Comparison of ENCODE assay signal across 8 mouse cellular contexts in genomic region chr16:4542236-4542774, GRCm38 (mm10). TPM values are rescaled to one million over a fixed set of nuclear protein-coding genes. Genes with fewer than 3 reads are reported as not detected.
A peak's percentile ranks its signal among the peaks of the same experiment; 100 is the strongest.
DNase-seq lines count a peak whose midpoint lies in the region; ATAC-seq and TF ChIP-seq lines count a peak whose summit lies in the region.

No protein-coding gene starts in this region.

- H3K4me2 ChIP-seq in neural tube, embryonic 11.5 days (ENCODE audit: low read depth) = 0 out of 2 replicates have a peak overlapping the region, but pooled peaks have one; percentile 12
- peak overlapping the region; percentile 40 for H3K4me2 ChIP-seq in forebrain, embryonic 15.5 days (replicated peaks)
- H3K4me2 ChIP-seq in limb, embryonic 14.5 days (replicated peaks; ENCODE audit: low read depth, low read length, severe bottlenecking) = peak overlapping the region; percentile 56
- peak overlapping the region; percentile 36 for H3K4me2 ChIP-seq in stomach, embryonic 15.5 days

- no peaks in the 10 kb centered on the region for H3K4me1 ChIP-seq in neural tube, embryonic 11.5 days (ENCODE audit: control insufficient read depth, insufficient read depth, low read length)
- H3K4me1 ChIP-seq in forebrain, embryonic 15.5 days = peaks cover 33% of the 10 kb centered on the region
- H3K4me1 ChIP-seq in limb, embryonic 14.5 days (ENCODE audit: control insufficient read depth, insufficient read depth, low read length) = peaks cover 3% of the 10 kb centered on the region; the same call in 1 of the 2 replicates
- no peaks in the 10 kb centered on the region for H3K4me1 ChIP-seq in stomach, embryonic 15.5 days

- TF ChIP-seq POLR2A in limb, embryonic 14.5 days (IDR thresholded peaks at IDR 0.05; ENCODE audit: borderline replicate concordance, extremely low read depth, insufficient read depth, insufficient read length) = no peak

- no peaks in the 10 kb centered on the region for H3K27me3 ChIP-seq in neural tube, embryonic 11.5 days (ENCODE audit: control insufficient read depth, insufficient read depth, low read length)
- H3K27me3 ChIP-seq in forebrain, embryonic 15.5 days = no peaks in the 10 kb centered on the region
- no peaks in the 10 kb centered on the region for H3K27me3 ChIP-seq in limb, embryonic 14.5 days (ENCODE audit: control insufficient read depth, insufficient read depth, low read length)
- H3K27me3 ChIP-seq in stomach, embryonic 15.5 days (replicated peaks) = no peaks in the 10 kb centered on the region

- ATAC-seq in neural tube, embryonic 11.5 days (ENCODE audit: insufficient read depth, low FRiP score, low TSS enrichment) = peak; percentile 14; the same call in 1 of the 2 replicates
- ATAC-seq in forebrain, embryonic 15.5 days (replicated peaks) = peak; percentile 38
- no peak for ATAC-seq in limb, embryonic 14.5 days (ENCODE audit: low FRiP score, low read depth)
- no peak for ATAC-seq in stomach, embryonic 15.5 days (ENCODE audit: insufficient read depth, low FRiP score, low read depth)

- H3K27ac ChIP-seq in neural tube, embryonic 11.5 days (ENCODE audit: low read depth, low read length) = no peak overlapping the region
- peak overlapping the region; percentile 65 for H3K27ac ChIP-seq in forebrain, embryonic 15.5 days (replicated peaks)
- H3K27ac ChIP-seq in limb, embryonic 14.5 days (replicated peaks; ENCODE audit: low read depth, low read length) = no peak overlapping the region
- peak overlapping the region; percentile 6; the same call in 1 of the 2 replicates for H3K27ac ChIP-seq in stomach, embryonic 15.5 days

- peaks cover 2% of the 10 kb centered on the region; the same call in 1 of the 2 replicates for H3K36me3 ChIP-seq in neural tube, embryonic 11.5 days (ENCODE audit: control insufficient read depth, insufficient read depth, low read length)
- peaks cover 17% of the 10 kb centered on the region for H3K36me3 ChIP-seq in forebrain, embryonic 15.5 days
- peaks cover 21% of the 10 kb centered on the region for H3K36me3 ChIP-seq in limb, embryonic 14.5 days (ENCODE audit: control insufficient read depth, insufficient read depth, low read length)
- peaks cover 12% of the 10 kb centered on the region; the same call in 1 of the 2 replicates for H3K36me3 ChIP-seq in stomach, embryonic 15.5 days

- no peaks in the 10 kb centered on the region for H3K9me3 ChIP-seq in neural tube, embryonic 11.5 days (ENCODE audit: control insufficient read depth, low read length)
- H3K9me3 ChIP-seq in forebrain, embryonic 15.5 days = no peaks in the 10 kb centered on the region
- H3K9me3 ChIP-seq in limb, embryonic 14.5 days (ENCODE audit: control insufficient read depth, low read length) = no peaks in the 10 kb centered on the region
- no peaks in the 10 kb centered on the region for H3K9me3 ChIP-seq in stomach, embryonic 15.5 days

- peak overlapping the region; percentile 37; the same call in 1 of the 2 replicates for H3K4me3 ChIP-seq in neural tube, embryonic 11.5 days (ENCODE audit: low read depth, low read length)
- peak overlapping the region; percentile 47 for H3K4me3 ChIP-seq in forebrain, embryonic 15.5 days
- H3K4me3 ChIP-seq in limb, embryonic 14.5 days (replicated peaks; ENCODE audit: low read length) = peak overlapping the region; percentile 50
- H3K4me3 ChIP-seq in stomach, embryonic 15.5 days (replicated peaks) = peak overlapping the region; percentile 48; the same call in 1 of the 2 replicates

- no peak for DNase-seq in neural tube, embryonic 11.5 days (ENCODE audit: low spot score)
- no peak for DNase-seq in neural tube, embryonic 10.5 days (ENCODE audit: extremely low spot score, low spot score)
- no peak for DNase-seq in limb, embryonic 14.5 days (ENCODE audit: low spot score)
- DNase-seq in left cerebral cortex, adult 11 months (ENCODE audit: low spot score) = no peak
- no peak for DNase-seq in adrenal gland, adult 2 months
- no peak for DNase-seq in layer of hippocampus, postnatal 36 days

- WGBS in neural tube, embryonic 11.5 days = 50% methylated on average over 7 of the region's 7 CpGs
- 50% methylated on average over 7 of the region's 7 CpGs for WGBS in forebrain, embryonic 15.5 days
- WGBS in limb, embryonic 14.5 days = 43% methylated on average over 7 of the region's 7 CpGs
- 39% methylated on average over 7 of the region's 7 CpGs for WGBS in stomach, embryonic 15.5 days

- H3K9ac ChIP-seq in neural tube, embryonic 11.5 days (ENCODE audit: low read length) = no peak overlapping the region
- H3K9ac ChIP-seq in forebrain, embryonic 15.5 days (replicated peaks) = peak overlapping the region; percentile 34; the same call in 1 of the 2 replicates
- peak overlapping the region; percentile 36; the same call in 1 of the 2 replicates for H3K9ac ChIP-seq in limb, embryonic 14.5 days (ENCODE audit: low read depth, low read length, severe bottlenecking)
- H3K9ac ChIP-seq in stomach, embryonic 15.5 days = no peak overlapping the region

RNA-seq across cellular contexts. Expression of gene Srl, which starts 0.7 kb away (rescaled TPM):
- 31.1 and 35.7 TPM in 2 replicates for polyA plus RNA-seq in neural tube, embryonic 11.5 days (2014; fragmentation: Nextera tagmentation; extraction: Ambion mirVana)
- 40.1 and 40.2 TPM in 2 replicates for polyA plus RNA-seq in forebrain, embryonic 15.5 days (2015; fragmentation: Nextera tagmentation; extraction: Ambion mirVana)
- 40.7 and 44.2 TPM in 2 replicates for polyA plus RNA-seq in limb, embryonic 14.5 days (2012; rRNA removed)
- polyA plus RNA-seq in limb, embryonic 14.5 days (2014; fragmentation: Nextera tagmentation; extraction: Ambion mirVana) = 47.3 and 53.7 TPM in 2 replicates
- polyA plus RNA-seq in stomach, embryonic 15.5 days (2015; fragmentation: Nextera tagmentation; extraction: Ambion mirVana) = 9.3 and 13.7 TPM in 2 replicates
- 10 to 100 TPM in 1 of 2 experiments, 1 to 10 TPM in 1; 6.8 to 13.2 TPM for total RNA-seq in adrenal gland, adult 2 months (2021)
- polyA plus RNA-seq in adrenal gland, adult 2 months (2012; rRNA removed) = 0.35 and 0.57 TPM in 2 replicates
- total RNA-seq in layer of hippocampus, postnatal 36 days (2021) = 10 to 100 TPM; 13.6 to 14.1 TPM

RNA-seq across cellular contexts. Expression of gene Tfap4, which starts 17.3 kb away (rescaled TPM):
- 16.1 and 17.8 TPM in 2 replicates for polyA plus RNA-seq in neural tube, embryonic 11.5 days (2014; fragmentation: Nextera tagmentation; extraction: Ambion mirVana)
- polyA plus RNA-seq in forebrain, embryonic 15.5 days (2015; fragmentation: Nextera tagmentation; extraction: Ambion mirVana) = 14.3 and 15.2 TPM in 2 replicates
- polyA plus RNA-seq in limb, embryonic 14.5 days (2012; rRNA removed) = 29.9 and 31.5 TPM in 2 replicates
- polyA plus RNA-seq in limb, embryonic 14.5 days (2014; fragmentation: Nextera tagmentation; extraction: Ambion mirVana) = 19.6 and 22.8 TPM in 2 replicates
- polyA plus RNA-seq in stomach, embryonic 15.5 days (2015; fragmentation: Nextera tagmentation; extraction: Ambion mirVana) = 20.3 and 22.4 TPM in 2 replicates
- total RNA-seq in adrenal gland, adult 2 months (2021) = 1 to 10 TPM; 3.8 to 6.7 TPM
- 3.6 and 4.0 TPM in 2 replicates for polyA plus RNA-seq in adrenal gland, adult 2 months (2012; rRNA removed)
- 1 to 10 TPM; 4.3 to 4.7 TPM for total RNA-seq in layer of hippocampus, postnatal 36 days (2021)

RNA-seq across cellular contexts. Expression of gene Glis2, which starts 52.2 kb away (rescaled TPM):
- 32.4 and 37.0 TPM in 2 replicates for polyA plus RNA-seq in neural tube, embryonic 11.5 days (2014; fragmentation: Nextera tagmentation; extraction: Ambion mirVana)
- 11.0 and 14.6 TPM in 2 replicates for polyA plus RNA-seq in forebrain, embryonic 15.5 days (2015; fragmentation: Nextera tagmentation; extraction: Ambion mirVana)
- 83.8 and 110 TPM in 2 replicates for polyA plus RNA-seq in limb, embryonic 14.5 days (2012; rRNA removed)
- polyA plus RNA-seq in limb, embryonic 14.5 days (2014; fragmentation: Nextera tagmentation; extraction: Ambion mirVana) = 45.9 and 53.3 TPM in 2 replicates
- 27.9 and 30.6 TPM in 2 replicates for polyA plus RNA-seq in stomach, embryonic 15.5 days (2015; fragmentation: Nextera tagmentation; extraction: Ambion mirVana)
- 10 to 100 TPM; 17.3 to 27.4 TPM for total RNA-seq in adrenal gland, adult 2 months (2021)
- polyA plus RNA-seq in adrenal gland, adult 2 months (2012; rRNA removed) = 28.9 and 29.3 TPM in 2 replicates
- 10 to 100 TPM; 13.1 to 14.6 TPM for total RNA-seq in layer of hippocampus, postnatal 36 days (2021)

Comparison
In these comparisons a context has a peak if more than half of its experiments do, and no peak if none do; other contexts are left out.
1. ATAC-seq: peak in neural tube, embryonic 11.5 days (single experiment) and forebrain, embryonic 15.5 days (single experiment); none in limb, embryonic 14.5 days (single experiment) and stomach, embryonic 15.5 days (single experiment).
2. H3K27ac ChIP-seq: peak in forebrain, embryonic 15.5 days (single experiment) and stomach, embryonic 15.5 days (single experiment); none in neural tube, embryonic 11.5 days (single experiment) and limb, embryonic 14.5 days (single experiment).
3. H3K9ac ChIP-seq: peak in forebrain, embryonic 15.5 days (single experiment) and limb, embryonic 14.5 days (single experiment); none in neural tube, embryonic 11.5 days (single experiment) and stomach, embryonic 15.5 days (single experiment).
4. Peak in every context shown above with its lines, with median percentiles within 50 percentile points of each other: H3K4me2 ChIP-seq and H3K4me3 ChIP-seq.